ENCODE assay signal across 11 mouse cellular contexts in the genomic region with DNA sequence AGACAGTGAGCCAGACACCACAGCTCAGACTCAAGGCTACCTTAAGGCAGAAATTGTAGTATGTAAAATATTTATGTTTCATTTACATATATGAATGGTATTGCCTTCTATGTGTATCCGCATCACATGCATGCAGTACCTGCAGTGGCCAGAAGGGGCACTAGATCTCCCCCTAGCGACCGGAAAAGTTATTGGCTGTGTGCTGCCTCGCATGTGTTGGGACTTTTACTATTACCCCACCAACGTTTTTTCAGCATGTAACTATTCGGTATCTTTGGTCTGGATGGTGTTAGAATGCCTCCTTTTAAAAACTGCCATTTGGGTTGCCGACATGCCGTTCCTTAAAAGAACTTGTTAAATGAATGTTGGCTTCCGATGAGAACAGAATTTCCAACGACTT.
DNase-seq lines count a peak whose midpoint lies in the region; ATAC-seq and TF ChIP-seq lines count a peak whose summit lies in the region.
"Had no signal": no experiment of that assay in that cellular context is flagged by ENCODE, and none has a peak within 500 bp of the region (broad histone marks: within the 10 kb centered on the region; RNA-seq: fewer than 3 reads in every experiment).

No protein-coding gene starts in this region.

- H3K79me2 ChIP-seq in MEL (ENCODE audit: control insufficient read depth, insufficient read depth, low read length, poor library complexity), result no peaks in the 10 kb centered on the region

- no peak for TF ChIP-seq EP300 in MEL (IDR thresholded peaks at IDR 0.05; ENCODE audit: low read depth in 1 of 2, low read length in 2 of 2)
- TF ChIP-seq EP300 in stomach, postnatal 0 days (optimal IDR thresholded peaks at IDR 0.05), result no peak

- no peak overlapping the region for H3K4me2 ChIP-seq in hindbrain, embryonic 12.5 days (replicated peaks)
- H3K4me2 ChIP-seq in stomach, postnatal 0 days (replicated peaks; ENCODE audit: low read depth), result no peak overlapping the region

- DNase-seq in hindbrain, embryonic 10.5 days (ENCODE audit: low spot score), result peak; percentile 10
- DNase-seq in retina, embryonic 14.5 days (ENCODE audit: low spot score), result peak; percentile 9
- DNase-seq in retina, postnatal 1 day, result no peak
- DNase-seq in MEL (ENCODE audit: low read depth, low spot score) (peak; percentile 18), adipocyte (ENCODE audit: low spot score) (no peak)
- DNase-seq in stomach, postnatal 0 days (ENCODE audit: low spot score), result no peak
- no peak for DNase-seq in adrenal gland, postnatal 25 days
- DNase-seq: kidney, postnatal 36 days; lung, postnatal 4 days had no signal

- H3K27me3 ChIP-seq in hindbrain, embryonic 10.5 days (ENCODE audit: insufficient read depth, poor library complexity, severe bottlenecking), result no peaks in the 10 kb centered on the region
- no peaks in the 10 kb centered on the region for H3K27me3 ChIP-seq in hindbrain, embryonic 12.5 days
- H3K27me3 ChIP-seq in MEL (ENCODE audit: control insufficient read depth in 1 of 2, insufficient read depth in 2 of 2, low read length in 2 of 2), result no peaks in the 10 kb centered on the region
- no peaks in the 10 kb centered on the region for H3K27me3 ChIP-seq in stomach, postnatal 0 days (ENCODE audit: control insufficient read depth, insufficient read depth, low read length)

- 84% methylated on average over 10 of the region's 10 CpGs for WGBS in hindbrain, embryonic 10.5 days
- WGBS in hindbrain, embryonic 12.5 days, result 81% methylated on average over 10 of the region's 10 CpGs
- 84% methylated on average over 10 of the region's 10 CpGs for WGBS in stomach, postnatal 0 days

- H3K9ac ChIP-seq in hindbrain, embryonic 12.5 days, result no peak overlapping the region
- no peak overlapping the region for H3K9ac ChIP-seq in MEL (ENCODE audit: control insufficient read depth, low read depth, low read length, poor library complexity, severe bottlenecking)
- no peak overlapping the region for H3K9ac ChIP-seq in stomach, postnatal 0 days (ENCODE audit: low read length)

- no peak overlapping the region for H3K27ac ChIP-seq in hindbrain, embryonic 10.5 days
- H3K27ac ChIP-seq in hindbrain, embryonic 12.5 days, result no peak overlapping the region
- H3K27ac ChIP-seq in MEL (ENCODE audit: control insufficient read depth, low read depth, low read length), result no peak overlapping the region
- no peak overlapping the region for H3K27ac ChIP-seq in stomach, postnatal 0 days (replicated peaks)
- H3K27ac ChIP-seq: limb, embryonic 10.5 days had no signal

- H3K36me3 ChIP-seq in hindbrain, embryonic 10.5 days, result no peaks in the 10 kb centered on the region
- no peaks in the 10 kb centered on the region for H3K36me3 ChIP-seq in hindbrain, embryonic 12.5 days
- H3K36me3 ChIP-seq in MEL (ENCODE audit: control insufficient read depth in 1 of 2, insufficient read depth in 2 of 2, low read length in 2 of 2), result no peaks in the 10 kb centered on the region
- H3K36me3 ChIP-seq in stomach, postnatal 0 days (ENCODE audit: control insufficient read depth, insufficient read depth, low read length), result no peaks in the 10 kb centered on the region
- H3K36me3 ChIP-seq: limb, embryonic 10.5 days had no signal

- H3K4me3 ChIP-seq in hindbrain, embryonic 10.5 days, result no peak overlapping the region
- H3K4me3 ChIP-seq in hindbrain, embryonic 12.5 days, result no peak overlapping the region
- H3K4me3 ChIP-seq in MEL (ENCODE audit: control insufficient read depth in 1 of 2, insufficient read depth in 1 of 2, low read depth in 2 of 2, low read length in 2 of 2), result no peak overlapping the region
- no peak overlapping the region for H3K4me3 ChIP-seq in stomach, postnatal 0 days (ENCODE audit: low read depth, low read length)
- H3K4me3 ChIP-seq: limb, embryonic 10.5 days had no signal

- no peak for ATAC-seq in hindbrain, embryonic 12.5 days (ENCODE audit: low FRiP score)
- ATAC-seq in stomach, postnatal 0 days (ENCODE audit: low FRiP score, low TSS enrichment), result no peak

- TF ChIP-seq RAD21 in MEL (IDR thresholded peaks at IDR 0.05; ENCODE audit: low read depth, low read length), result no peak

- H3K4me1 ChIP-seq in hindbrain, embryonic 10.5 days (replicated peaks), result peaks cover 6% of the 10 kb centered on the region; the same call in 1 of the 2 replicates
- H3K4me1 ChIP-seq in hindbrain, embryonic 12.5 days, result peaks cover 3% of the 10 kb centered on the region; the same call in 1 of the 2 replicates
- no peaks in the 10 kb centered on the region for H3K4me1 ChIP-seq in MEL (ENCODE audit: control insufficient read depth in 1 of 2, insufficient read depth in 2 of 2, low read length in 2 of 2)
- H3K4me1 ChIP-seq in stomach, postnatal 0 days (replicated peaks; ENCODE audit: control insufficient read depth, insufficient read depth), result no peaks in the 10 kb centered on the region

- H3K9me3 ChIP-seq in hindbrain, embryonic 10.5 days, result no peaks in the 10 kb centered on the region
- H3K9me3 ChIP-seq in hindbrain, embryonic 12.5 days (replicated peaks), result no peaks in the 10 kb centered on the region
- H3K9me3 ChIP-seq in MEL (replicated peaks; ENCODE audit: insufficient read depth, low read length), result no peaks in the 10 kb centered on the region
- H3K9me3 ChIP-seq in stomach, postnatal 0 days (ENCODE audit: control insufficient read depth, low read length), result no peaks in the 10 kb centered on the region
- H3K9me3 ChIP-seq: limb, embryonic 10.5 days had no signal

- TF ChIP-seq CTCF in MEL (IDR thresholded peaks at IDR 0.05 in 2 of 3, conservative IDR thresholded peaks at IDR 0.05 in 1 of 3; ENCODE audit: control insufficient read depth in 1 of 3, insufficient read depth in 1 of 3, low read depth in 2 of 3, low read length in 3 of 3, poor library complexity in 1 of 3, severe bottlenecking in 1 of 3), result peak; percentile 46 to 64 (median 62)
- peak; percentile 60 for TF ChIP-seq CTCF in stomach, postnatal 0 days (IDR thresholded peaks at IDR 0.05; ENCODE audit: low read depth)

- TF ChIP-seq POLR2A in MEL (IDR thresholded peaks at IDR 0.05; ENCODE audit: control insufficient read depth in 1 of 2, insufficient read depth in 1 of 2, low read depth in 1 of 2, low read length in 2 of 2, poor library complexity in 1 of 2), result no peak

TF ChIP-seq in MEL, 35 proteins besides CTCF, POLR2A, EP300 and RAD21:
- no peak for TF ChIP-seq TBP (IDR thresholded peaks at IDR 0.05; ENCODE audit: low read depth, low read length)
- no peak for TF ChIP-seq NRF1 (IDR thresholded peaks at IDR 0.05; ENCODE audit: insufficient read depth, low read depth, low read length, poor library complexity, severe bottlenecking)
- TF ChIP-seq ETS1 (IDR thresholded peaks at IDR 0.05; ENCODE audit: low read depth, low read length), result no peak
- TF ChIP-seq NELFE (IDR thresholded peaks at IDR 0.05; ENCODE audit: low read depth, low read length), result no peak
- TF ChIP-seq SIN3A (IDR thresholded peaks at IDR 0.05; ENCODE audit: low read length), result no peak
- TF ChIP-seq CHD1 (IDR thresholded peaks at IDR 0.05; ENCODE audit: low read depth, low read length), result no peak
- TF ChIP-seq MXI1 (IDR thresholded peaks at IDR 0.05; ENCODE audit: low read depth, low read length), result no peak
- no peak for TF ChIP-seq USF2 (IDR thresholded peaks at IDR 0.05; ENCODE audit: borderline replicate concordance in 1 of 2, insufficient read depth in 1 of 2, low read depth in 1 of 2, low read length in 2 of 2)
- TF ChIP-seq MAX (IDR thresholded peaks at IDR 0.05; ENCODE audit: low read length), result no peak
- no peak for TF ChIP-seq MEF2A (IDR thresholded peaks at IDR 0.05; ENCODE audit: extremely low read depth, insufficient replicate concordance, low read depth, low read length, poor library complexity, severe bottlenecking)
- no peak for TF ChIP-seq TCF12 (IDR thresholded peaks at IDR 0.05; ENCODE audit: low read depth, low read length)
- no peak for TF ChIP-seq MAZ (IDR thresholded peaks at IDR 0.05; ENCODE audit: low read depth, low read length)
- no peak for TF ChIP-seq UBTF (IDR thresholded peaks at IDR 0.05; ENCODE audit: borderline replicate concordance, insufficient read depth, low read depth, low read length)
- no peak for TF ChIP-seq SMC3 (IDR thresholded peaks at IDR 0.05; ENCODE audit: low read depth, low read length)
- no peak for TF ChIP-seq ZMIZ1 (IDR thresholded peaks at IDR 0.05; ENCODE audit: low read depth, low read length)
TF ChIP-seq in MEL: peak in this region for 0.

Comparison
In these comparisons a context has a peak if more than half of its experiments do, and no peak if none do; other contexts are left out.
1. DNase-seq: peak in hindbrain, embryonic 10.5 days (single experiment), retina, embryonic 14.5 days (single experiment) and MEL (single experiment); none in retina, postnatal 1 day (single experiment), stomach, postnatal 0 days (single experiment), adrenal gland, postnatal 25 days (single experiment) and adipocyte (single experiment).